Mouse (Mus musculus) c-Kit-negative CD71-positive TER-119-positive erythroid progenitor cells, embryonic 14.5 days (primary cell): ENCODE measurements around the gene Memo1.
A peak's percentile ranks its signal among the peaks of the same experiment; 100 is the strongest.
"Not testable (repeated sequence)": the region's sequence is repeated elsewhere in the genome, so short reads cannot be mapped to it uniquely, and the experiment has no call there.

Source experiments
- DNase-seq: peaks from one replicate; pipeline ENCODE4 v3.0.0-alpha.2; 2013; ENCODE audit warnings: low read depth, low spot score

The Memo1 gene

GRCm38 (mm10) chr17:74264333-74265155 lies 30.8 kb downstream of the Memo1 start:
- DNase-seq: no peak

- no peak for DNase-seq
These were observed 32.9 kb downstream of the Memo1 start for GRCm38 (mm10) chr17:74262415-74262814.

- no peak for DNase-seq
These were observed 50.0 kb downstream of the Memo1 start for GRCm38 (mm10) chr17:74245284-74245683.

GRCm38 (mm10) chr17:74242788-74243187 lies 52.5 kb downstream of the Memo1 start:
- DNase-seq: no peak

- DNase-seq: no peak
These were observed 55.0 kb downstream of the Memo1 start for GRCm38 (mm10) chr17:74240322-74240721.

- no peak for DNase-seq
These were observed 67.1 kb downstream of the Memo1 start for GRCm38 (mm10) chr17:74228131-74228759.

GRCm38 (mm10) chr17:74217304-74217703 lies 78.0 kb downstream of the Memo1 start:
- DNase-seq: no peak

GRCm38 (mm10) chr17:74212831-74213524 lies 82.3 kb downstream of the Memo1 start:
- not testable (repeated sequence) for DNase-seq

- no peak for DNase-seq
These were observed 86.0 kb downstream of the Memo1 start for GRCm38 (mm10) chr17:74209143-74209908.

GRCm38 (mm10) chr17:74195943-74196342 lies 99.4 kb downstream of the Memo1 start:
- DNase-seq: no peak

- DNase-seq: no peak
These were observed 100.6 kb downstream of the Memo1 start for GRCm38 (mm10) chr17:74194755-74195154.

- DNase-seq: no peak
These were observed 101.9 kb downstream of the Memo1 start for GRCm38 (mm10) chr17:74193463-74193862.

- DNase-seq: no peak
These were observed 103.9 kb downstream of the Memo1 start for GRCm38 (mm10) chr17:74191446-74191845.

GRCm38 (mm10) chr17:74186197-74186596 lies 109.1 kb downstream of the Memo1 start:
- no peak for DNase-seq

- DNase-seq: no peak
These were observed 110.6 kb downstream of the Memo1 start for GRCm38 (mm10) chr17:74184739-74185138.

- no peak for DNase-seq
These were observed 114.4 kb downstream of the Memo1 start for GRCm38 (mm10) chr17:74180889-74181288.

GRCm38 (mm10) chr17:74179640-74180039 lies 115.7 kb downstream of the Memo1 start:
- DNase-seq: not testable (repeated sequence)

- no peak for DNase-seq
These were observed 121.6 kb downstream of the Memo1 start for GRCm38 (mm10) chr17:74173726-74174125.

GRCm38 (mm10) chr17:74172834-74173233 lies 122.5 kb downstream of the Memo1 start:
- no peak for DNase-seq

GRCm38 (mm10) chr17:74159443-74159894 lies 135.9 kb downstream of the Memo1 start:
- peak; percentile 32 for DNase-seq

GRCm38 (mm10) chr17:74158161-74158560 lies 137.2 kb downstream of the Memo1 start:
- DNase-seq: no peak
